Mouse (Mus musculus): ENCODE results near the gene Btg2. TPM values are rescaled to one million over a fixed set of nuclear protein-coding genes. Genes with fewer than 3 reads are reported as not detected.

The Btg2 gene
- total RNA-seq, 2 experiments from 2014 or later, result 12.4 to 44.2 TPM

DNA sequence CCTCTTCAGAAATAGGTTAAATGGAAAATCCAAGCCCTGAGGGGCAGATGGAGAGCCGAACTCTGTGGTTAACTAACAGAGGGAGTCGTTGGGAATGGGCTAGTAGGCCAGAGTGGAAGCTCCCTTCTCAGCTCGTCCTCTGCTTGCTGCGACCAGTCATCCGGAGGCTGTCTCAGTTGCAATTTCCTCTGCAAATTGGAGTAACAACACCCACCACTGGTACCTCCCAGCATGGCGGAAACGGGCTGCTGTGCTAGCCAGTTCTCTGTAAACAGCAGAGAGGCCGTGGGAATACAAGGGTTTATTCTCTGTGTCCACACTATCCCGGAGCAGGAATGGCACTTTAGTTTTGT is 15.2 kb downstream of the Btg2 start:
- intact Hi-C loops (cut with DNase I), result loop anchor here (2.0 kb wide), 1 partner anchor 15 kb away; the partner anchor contains the start of gene Btg2

DNA sequence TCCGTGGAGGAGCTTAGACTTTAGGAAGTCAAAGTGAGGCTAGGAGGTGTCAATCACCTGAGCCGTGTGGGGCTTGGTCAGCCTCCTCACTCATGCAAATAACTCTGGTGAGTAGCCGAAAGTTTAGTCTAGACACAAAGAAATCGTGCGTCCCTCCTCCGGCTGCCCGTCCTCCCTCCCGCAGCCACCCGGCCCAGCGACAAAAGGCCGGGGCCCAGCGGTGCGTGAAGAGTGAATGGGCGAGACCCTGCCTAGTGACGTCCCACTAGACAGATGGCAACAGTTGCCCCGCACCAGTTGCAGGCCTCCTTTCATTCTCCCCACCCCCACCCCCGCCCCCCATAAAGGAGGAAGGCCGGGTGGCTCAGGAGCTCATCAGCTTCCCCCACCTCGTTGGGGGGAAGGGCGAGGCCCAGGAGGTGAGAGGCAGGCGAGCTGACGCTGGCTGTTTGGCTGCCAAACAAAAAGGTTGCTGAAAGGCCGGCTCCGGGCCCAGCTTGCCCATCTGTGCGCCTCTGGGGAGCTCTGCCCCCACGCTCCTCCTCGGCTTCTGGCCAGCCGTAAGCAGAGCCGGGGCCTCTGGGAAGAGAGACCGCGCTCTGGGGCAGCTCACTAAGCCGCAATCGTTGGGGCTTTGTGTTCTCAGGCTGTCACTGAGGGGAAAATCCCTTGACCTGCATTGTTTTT is 15.7 kb downstream of the Btg2 start:
- peak; percentile 45 to 52 for DNase-seq (ENCODE audit: low spot score in 2 of 2)
- intact Hi-C loops (cut with DNase I), result loop anchor here (2.0 kb wide), 1 partner anchor 16 kb away; the partner anchor contains the start of gene Btg2

More for the DNA sequence above, 15.2 kb downstream of the Btg2 start:
- DNase-seq (ENCODE audit: low spot score in 2 of 2), result no peak

DNA sequence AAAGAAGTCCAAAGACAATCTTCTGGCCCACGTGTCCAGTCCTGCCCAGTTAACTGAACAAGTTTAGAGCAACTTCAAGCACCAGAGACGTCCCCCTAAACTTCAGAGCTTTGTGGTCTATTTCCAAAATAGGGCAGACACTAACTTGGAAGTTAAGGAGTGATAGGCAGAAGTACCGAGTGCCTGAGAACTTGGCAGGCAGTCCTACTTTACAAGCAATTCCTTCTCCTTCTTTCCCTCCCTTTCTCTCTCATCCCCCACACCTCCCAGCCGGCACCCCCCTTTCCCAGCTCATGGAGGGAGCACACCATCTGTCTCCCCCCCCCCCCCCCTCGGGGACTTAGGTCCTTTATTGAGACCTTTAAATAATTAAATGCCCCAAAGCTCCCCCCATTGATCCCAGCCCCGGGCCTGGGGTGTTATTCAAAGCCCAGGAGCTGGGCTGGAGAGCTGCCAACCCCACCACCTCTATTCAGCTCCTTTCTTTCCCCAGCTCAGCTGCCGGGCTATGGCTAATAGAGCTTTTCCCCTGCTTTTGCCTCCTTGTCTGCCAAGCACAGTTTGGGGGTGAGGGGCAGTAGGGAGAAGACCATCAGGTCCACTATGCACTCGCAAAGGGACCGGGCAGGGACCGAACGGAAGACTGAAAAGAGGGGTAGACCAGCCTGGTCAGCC is 16.4 kb downstream of the Btg2 start:
- intact Hi-C loops (cut with DNase I), result loop anchor here (2.0 kb wide), 1 partner anchor 16 kb away; the partner anchor contains the start of gene Btg2
- no peak for DNase-seq (ENCODE audit: low spot score in 2 of 2)

DNA sequence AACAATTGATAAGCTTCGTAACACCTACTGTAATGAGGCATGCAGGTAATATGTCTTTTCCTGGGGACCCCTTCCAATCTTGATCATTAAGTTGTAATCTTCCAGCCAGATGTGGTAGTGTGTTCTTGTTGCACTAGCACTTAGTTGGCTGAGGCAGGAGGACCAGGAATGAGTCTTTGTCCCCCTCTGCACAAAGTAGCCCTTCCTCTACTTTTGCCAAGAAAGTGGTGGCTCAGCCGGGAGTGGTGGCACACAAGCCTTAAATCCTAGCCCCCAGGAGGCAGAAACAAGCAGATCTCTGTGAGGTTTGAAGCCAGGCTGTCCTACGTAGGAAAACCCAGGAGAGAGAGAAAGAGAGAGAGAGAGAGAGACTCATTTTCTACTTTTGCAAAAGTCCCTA is 17.0 kb downstream of the Btg2 start:
- no peak for DNase-seq (ENCODE audit: low spot score in 2 of 2)
- intact Hi-C loops (cut with DNase I), result loop anchor here (2.0 kb wide), 1 partner anchor 17 kb away; the partner anchor contains the start of gene Btg2

DNA sequence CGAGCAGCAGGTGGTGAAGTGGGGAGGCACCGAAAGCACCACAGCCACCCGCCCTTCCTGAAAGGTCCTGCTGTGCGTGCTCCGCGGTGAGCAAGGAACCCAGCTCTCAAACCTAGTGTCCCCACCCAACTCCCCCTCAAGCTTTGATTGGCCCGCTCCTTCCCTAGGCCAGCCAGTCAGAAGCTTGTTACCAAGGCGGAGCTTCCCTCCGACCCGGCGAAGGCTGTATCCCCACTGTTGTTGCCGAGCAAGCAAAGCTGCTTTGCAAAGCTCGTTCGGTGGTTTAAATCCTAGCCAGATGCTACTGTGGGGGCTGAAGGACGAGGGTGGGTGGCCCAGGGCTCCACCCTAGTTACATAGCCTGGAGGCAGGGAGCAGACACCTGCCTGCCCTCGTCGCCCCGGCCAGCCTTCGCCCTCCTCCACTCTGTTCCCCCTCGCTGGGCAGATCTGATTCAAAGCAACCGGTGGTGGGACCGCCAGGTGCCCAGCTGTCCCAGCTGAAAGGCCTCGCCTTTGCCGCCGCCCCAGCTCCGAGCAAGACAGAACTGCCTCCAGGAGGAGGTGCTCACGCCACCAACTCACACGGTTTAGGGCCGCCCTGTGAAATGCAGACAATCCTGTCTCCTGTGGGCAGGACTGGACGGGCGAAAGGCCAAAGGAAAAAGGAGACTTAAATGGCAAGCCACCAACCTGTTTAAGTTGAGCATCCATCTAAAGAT is 17.9 kb downstream of the Btg2 start:
- intact Hi-C loops (cut with DNase I), result no loop called here

DNA sequence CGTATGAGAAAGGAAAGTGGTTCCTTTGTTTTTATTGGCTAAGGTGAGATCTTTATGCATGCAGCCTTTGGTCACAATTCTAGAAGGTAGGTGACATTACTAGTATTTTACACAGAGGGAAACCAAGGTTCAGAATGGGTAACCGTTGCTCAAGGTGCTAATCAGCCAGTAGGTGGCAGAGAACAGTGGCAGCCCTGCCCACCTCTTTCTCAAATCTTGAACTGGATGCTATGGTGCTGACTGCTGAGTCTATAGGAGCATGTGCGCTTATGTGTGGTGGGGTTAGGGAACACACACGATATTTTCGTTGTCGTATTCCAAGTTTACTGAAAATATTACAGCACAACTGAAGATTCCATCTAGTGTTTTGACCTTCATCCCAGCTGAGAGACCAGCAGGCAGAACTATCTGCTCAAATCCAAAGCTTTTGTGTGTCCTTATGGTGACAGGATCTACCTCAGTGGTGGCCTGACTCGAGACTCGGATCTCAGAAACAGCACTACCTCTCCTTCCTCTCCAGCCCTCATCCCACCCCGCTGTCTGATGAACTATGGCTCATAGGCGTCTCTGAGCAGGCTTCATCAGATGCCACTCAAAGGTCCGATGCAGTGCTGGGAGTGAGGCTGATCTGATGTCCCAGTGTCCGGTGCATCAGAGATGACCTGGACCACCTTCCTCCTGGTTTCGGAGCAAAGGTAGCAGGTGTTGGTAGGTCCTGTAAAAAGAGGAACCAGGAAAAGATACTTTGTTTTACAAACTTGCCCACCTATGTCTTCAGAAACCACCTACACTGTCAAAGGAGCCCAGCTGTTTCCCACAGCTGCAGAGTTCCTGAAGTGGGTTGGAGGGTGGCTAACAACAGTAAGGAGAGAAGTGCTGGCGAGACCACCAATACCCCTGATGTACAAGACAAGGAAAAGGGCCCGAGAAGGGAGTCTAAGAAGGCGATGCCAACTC is 18.9 kb downstream of the Btg2 start:
- DNase-seq (ENCODE audit: low spot score in 2 of 2), result no peak
- intact Hi-C loops (cut with DNase I), result no loop called here

More for the DNA sequence above, 17.9 kb downstream of the Btg2 start:
- peak; percentile 89 to 90 for DNase-seq (ENCODE audit: low spot score in 2 of 2)

DNA sequence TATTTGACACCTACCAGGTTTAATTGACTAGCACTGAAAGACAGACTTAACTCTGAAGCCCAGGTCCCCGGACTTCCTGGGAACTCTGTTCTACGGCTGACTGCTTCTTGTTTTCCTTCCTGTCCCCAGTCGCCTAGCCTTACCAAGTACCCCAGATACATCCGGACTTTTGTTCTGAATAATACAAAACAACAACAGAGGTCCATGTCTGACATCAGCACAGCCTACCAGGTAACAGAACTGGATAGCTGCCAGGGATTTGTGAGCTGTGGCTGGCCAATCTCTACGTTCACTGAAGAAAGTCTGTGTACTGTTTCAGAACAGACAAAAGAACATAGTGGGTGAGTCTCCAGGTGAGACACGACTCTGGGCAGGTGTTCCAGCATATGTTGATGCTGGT is 20.1 kb downstream of the Btg2 start:
- DNase-seq (ENCODE audit: low spot score in 2 of 2), result no peak
- intact Hi-C loops (cut with DNase I), result no loop called here

DNA sequence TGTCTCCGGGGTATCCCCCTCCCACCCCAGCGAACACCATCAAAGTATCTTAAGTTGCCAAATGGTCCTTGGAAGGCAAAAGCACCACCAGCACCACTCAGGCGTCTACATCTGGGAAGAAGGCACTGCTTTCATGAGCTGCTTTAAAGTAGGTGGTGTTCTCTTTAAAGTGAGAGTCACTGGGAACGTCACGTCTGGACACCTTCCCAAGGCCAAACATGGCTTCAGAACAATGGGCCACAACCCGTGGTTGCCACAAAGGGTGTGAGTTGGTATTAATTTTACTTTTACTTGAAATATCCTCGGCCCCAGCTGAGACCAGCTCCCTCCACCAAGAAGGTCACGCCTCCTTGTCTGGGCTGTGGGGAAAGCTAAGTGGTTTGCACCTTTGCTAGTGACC is 21.2 kb downstream of the Btg2 start:
- DNase-seq (ENCODE audit: low spot score in 2 of 2), result no peak
- intact Hi-C loops (cut with DNase I), result no loop called here

DNA sequence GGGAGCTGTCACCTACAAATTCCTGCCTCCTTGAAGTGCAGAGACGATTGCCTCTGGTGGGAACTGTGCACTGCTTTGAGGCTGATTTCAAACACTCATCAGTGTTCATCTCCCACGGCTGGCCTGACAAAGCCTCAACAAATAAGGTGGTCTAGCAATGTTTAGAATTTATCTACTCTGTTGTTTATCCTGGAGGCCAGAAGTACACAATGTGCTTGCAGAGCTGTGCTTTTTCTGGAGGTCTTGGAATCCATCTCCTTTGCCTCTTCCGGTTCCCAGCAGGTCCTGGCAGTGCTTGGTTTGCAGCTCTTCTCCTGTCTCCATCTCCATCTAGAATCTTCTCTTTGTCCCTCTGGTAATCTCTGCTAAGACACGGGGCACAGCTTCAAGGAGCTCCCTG is 22.6 kb downstream of the Btg2 start:
- intact Hi-C loops (cut with DNase I), result no loop called here
- no peak for DNase-seq (ENCODE audit: low spot score in 2 of 2)

DNA sequence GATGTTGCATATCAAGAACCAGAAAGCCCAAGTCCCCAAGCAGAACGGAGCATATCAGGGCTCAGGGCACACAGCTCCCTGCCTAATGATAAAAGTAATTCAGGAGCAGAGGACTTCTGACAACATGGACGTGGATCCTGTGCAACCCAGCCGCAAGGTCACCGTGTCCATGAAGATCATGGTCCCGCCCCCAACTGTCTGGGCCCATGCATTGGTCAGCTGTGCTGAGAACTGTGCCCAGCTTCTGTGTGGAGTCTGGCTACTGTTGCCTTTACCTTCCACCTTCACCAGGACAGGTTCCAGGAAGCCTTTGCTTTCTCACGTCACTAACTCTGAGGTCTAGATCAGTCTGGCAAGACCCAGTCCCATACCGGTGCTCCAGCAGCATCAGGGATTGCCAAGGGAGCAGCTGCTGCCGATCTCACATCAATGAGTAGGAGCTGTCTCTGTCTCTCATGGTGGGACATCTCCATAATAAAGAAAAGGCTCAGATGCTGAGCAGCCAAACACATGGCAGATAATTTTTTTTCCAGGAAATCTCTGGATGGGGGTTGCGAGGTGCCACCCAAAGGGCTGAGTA is 23.2 kb downstream of the Btg2 start:
- intact Hi-C loops (cut with DNase I), result no loop called here
- no peak for DNase-seq (ENCODE audit: low spot score in 2 of 2)

DNA sequence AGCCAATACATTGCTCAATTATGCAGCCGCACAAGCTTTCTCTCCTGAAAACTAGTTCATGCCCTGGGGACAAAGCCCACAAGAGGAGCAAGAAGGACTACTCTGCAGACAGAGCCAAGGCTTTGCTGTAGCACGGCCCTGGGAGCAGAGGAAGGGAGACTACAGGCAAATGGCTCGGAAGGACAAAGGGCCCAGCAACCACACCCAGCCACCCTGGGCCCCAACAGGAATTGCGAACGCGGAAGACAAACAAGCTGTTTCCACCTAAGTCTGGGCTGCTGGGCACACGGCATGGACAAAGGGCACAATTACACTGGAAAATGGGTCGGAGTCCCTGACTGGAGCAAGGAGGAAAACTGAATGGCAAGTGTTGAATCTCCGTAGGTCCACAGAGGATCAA is 23.9 kb downstream of the Btg2 start:
- no peak for DNase-seq (ENCODE audit: low spot score in 2 of 2)
- intact Hi-C loops (cut with DNase I), result no loop called here

DNA sequence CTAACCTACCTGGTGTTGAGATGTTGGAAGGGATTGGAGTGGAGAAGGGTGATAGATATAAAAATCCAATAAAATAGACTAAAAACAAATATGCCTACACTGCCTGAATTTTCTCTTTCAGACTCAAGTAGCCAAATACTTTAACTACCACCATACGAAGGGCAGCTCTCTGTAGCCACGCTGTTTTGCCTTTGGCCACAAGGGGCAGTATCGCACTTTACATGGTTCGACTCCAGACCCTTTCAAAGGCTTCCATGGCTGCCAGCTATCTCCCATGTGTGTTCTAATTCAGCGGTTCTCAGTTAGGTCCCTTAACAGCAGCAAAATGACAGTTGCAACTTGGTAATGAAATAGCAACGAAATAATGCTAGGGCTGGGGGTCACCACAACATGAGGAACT is 25.7 kb downstream of the Btg2 start:
- intact Hi-C loops (cut with DNase I), result loop anchor here (1.0 kb wide), 1 partner anchor 54 kb away; no protein-coding TSS in a partner anchor

DNA sequence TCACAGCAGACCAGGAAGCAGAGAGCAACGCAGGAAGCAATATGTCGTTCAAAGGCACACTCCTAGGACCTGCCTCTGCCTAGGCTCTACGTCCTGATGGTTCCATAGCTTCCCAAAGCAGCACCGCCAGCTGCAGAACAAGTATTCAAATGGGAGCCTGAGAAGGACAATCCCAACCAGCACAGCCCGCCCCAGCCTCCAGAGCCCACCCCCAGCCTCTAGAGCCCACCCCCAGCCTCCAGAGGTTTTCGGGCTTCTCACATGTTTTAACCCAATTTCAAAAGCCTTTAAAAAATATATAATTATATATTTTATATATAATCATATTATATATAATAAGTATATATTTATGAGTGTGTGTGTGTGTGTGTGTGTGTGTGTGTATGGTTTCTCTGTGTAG is 29.4 kb downstream of the Btg2 start:
- intact Hi-C loops (cut with DNase I), result loop anchor here (5.0 kb wide), 1 partner anchor 417 kb away; no protein-coding TSS in a partner anchor
- DNase-seq (ENCODE audit: low spot score in 2 of 2), result no peak

More for the DNA sequence above, 25.7 kb downstream of the Btg2 start:
- DNase-seq (ENCODE audit: low spot score in 2 of 2), result peak; percentile 72 to 86

DNA sequence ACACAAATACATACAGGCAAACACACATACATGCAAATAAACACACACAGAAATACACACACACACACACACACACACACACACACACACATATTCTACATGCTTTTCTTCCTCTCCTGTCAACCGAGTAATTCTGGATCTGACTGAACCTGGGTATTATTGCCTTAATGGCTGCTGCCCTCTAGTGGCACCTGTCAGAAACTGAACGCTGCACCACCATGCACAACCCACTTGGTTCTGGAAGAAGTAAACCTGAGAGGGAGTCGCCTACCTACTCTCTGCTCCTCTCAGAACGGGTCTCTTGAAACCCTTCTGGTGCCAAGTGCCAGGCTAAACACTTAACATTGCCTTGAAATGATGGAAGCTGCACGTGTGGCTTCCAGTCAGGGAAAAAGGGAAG is 30.2 kb downstream of the Btg2 start:
- peak; percentile 68 to 77 for DNase-seq (ENCODE audit: low spot score in 2 of 2)
- intact Hi-C loops (cut with DNase I), result loop anchor here (1.0 to 5.0 kb wide), 3 partner anchors 137 to 416 kb away; no protein-coding TSS in a partner anchor

DNA sequence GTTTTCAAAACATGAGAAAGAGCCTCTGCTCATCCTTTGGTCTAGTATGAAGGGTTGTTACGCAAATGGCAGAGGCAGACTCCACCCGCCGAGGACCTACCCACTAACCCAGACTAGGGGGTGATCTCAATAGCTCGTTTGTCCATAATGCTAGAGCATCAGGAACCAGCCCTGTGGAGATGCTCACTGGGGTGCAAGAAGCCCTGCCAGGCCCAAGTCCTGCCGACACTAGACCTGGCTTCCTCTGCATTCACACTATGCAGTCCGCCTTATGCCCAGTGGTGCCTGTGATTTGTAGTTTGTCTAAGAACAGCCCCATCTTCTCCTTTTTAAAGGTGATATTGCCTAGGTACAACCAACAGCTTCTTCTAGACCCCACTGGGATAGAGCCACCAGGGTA is 31.5 kb downstream of the Btg2 start:
- intact Hi-C loops (cut with DNase I), result loop anchor here (2.0 to 5.0 kb wide), 2 partner anchors 87 to 415 kb away; no protein-coding TSS in a partner anchor
- no peak for DNase-seq (ENCODE audit: low spot score in 2 of 2)

DNA sequence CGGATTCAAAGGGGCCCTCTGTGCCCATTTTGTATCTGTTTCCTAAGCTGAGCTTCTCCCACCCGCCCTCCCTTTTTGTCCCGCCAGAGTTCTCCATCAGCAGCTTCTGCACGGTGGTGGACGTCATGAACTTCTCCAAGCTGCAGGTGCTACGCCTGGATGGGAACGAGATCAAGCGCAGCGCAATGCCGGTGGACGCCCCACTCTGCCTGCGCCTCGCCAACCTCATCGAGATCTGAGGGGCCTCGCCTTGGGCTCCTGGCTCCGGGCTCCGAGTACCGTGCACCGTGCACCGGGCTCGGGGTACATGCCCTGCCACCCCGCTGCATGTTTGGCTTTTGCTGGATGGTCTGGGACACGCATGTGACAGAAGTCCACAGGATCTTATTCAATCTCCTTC is 32.5 kb downstream of the Btg2 start:
- intact Hi-C loops (cut with DNase I), result loop anchor here (2.0 to 5.0 kb wide), 2 partner anchors 86 to 414 kb away; no protein-coding TSS in a partner anchor
- no peak for DNase-seq (ENCODE audit: low spot score in 2 of 2)

DNA sequence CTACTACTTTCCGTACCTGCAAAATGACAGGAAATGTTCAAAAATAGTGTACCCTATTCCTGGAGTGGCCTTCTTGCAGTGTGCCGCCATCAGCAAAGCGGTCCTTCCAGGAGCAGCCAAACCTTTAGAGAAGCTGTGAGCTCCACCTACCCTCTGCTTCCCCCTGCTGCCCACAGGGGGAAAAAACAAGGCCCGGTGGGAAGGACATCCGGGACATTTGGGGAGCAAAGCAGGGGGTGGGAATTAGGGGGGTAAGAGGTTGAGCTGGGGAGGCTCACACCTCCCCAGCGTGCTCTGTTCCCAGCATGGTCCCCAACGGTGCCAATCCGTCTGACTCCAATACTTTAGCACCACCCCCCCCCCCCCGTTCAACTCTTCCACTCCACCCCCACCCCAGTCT is 32.9 kb downstream of the Btg2 start:
- intact Hi-C loops (cut with DNase I), result loop anchor here (2.0 to 5.0 kb wide), 2 partner anchors 85 to 414 kb away; no protein-coding TSS in a partner anchor
- peak; percentile 80 to 85 for DNase-seq (ENCODE audit: low spot score in 2 of 2)

DNA sequence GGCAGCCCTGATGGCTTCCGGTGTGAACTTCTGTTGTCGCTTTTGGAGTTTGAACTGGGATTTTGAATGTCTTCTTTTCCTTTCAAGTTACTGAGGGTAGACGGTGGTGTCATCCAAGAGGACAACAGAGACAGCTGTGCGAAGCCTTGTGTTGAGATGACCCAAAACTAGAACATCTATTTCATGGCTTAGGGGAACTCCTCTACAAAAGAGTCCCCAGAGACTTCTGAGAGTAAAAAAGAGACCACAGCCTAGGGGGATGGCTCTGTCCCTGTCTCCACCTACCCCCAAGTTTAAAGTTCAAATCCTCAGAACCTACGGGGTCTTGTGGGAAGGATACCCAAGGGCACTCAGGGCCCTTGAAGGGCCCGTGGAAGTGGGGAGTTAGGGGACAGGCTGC is 34.1 kb downstream of the Btg2 start:
- no peak for DNase-seq (ENCODE audit: low spot score in 2 of 2)
- intact Hi-C loops (cut with DNase I), result loop anchor here (5.0 kb wide), 1 partner anchor 413 kb away; no protein-coding TSS in a partner anchor

DNA sequence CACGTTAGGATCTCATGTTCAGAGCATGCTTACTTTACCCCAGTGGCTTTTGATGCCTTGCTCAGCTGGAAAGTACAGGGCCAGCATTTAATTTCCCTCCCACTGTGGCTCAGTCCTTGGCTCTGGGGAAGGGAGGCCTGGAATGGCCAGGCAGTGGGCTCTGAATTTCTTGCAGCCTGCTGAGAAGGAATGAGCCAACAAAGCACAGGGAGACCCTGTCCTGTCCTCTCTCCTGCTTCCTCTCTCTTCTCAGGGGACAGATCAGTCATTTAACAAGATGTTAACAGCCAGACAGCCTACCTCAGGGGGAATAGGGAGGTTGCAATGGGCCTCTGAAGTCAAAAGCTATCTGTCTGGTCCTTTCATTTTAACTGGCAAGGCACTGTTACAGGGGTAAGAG is 36.6 kb downstream of the Btg2 start:
- intact Hi-C loops (cut with DNase I), result no loop called here

More for the DNA sequence above, 36.6 kb downstream of the Btg2 start:
- DNase-seq (ENCODE audit: low spot score in 2 of 2), result no peak
